Mouse (Mus musculus) retina, postnatal 7 days (tissue): Measurements from ENCODE around the gene Eif5.
A peak's percentile ranks its signal among the peaks of the same experiment; 100 is the strongest.

ENCODE experiments used
- DNase-seq: peaks from one replicate; pipeline ENCODE4 v3.0.0-alpha.2; 2012; ENCODE audit warnings: low read depth, low spot score

Gene Eif5

DNA sequence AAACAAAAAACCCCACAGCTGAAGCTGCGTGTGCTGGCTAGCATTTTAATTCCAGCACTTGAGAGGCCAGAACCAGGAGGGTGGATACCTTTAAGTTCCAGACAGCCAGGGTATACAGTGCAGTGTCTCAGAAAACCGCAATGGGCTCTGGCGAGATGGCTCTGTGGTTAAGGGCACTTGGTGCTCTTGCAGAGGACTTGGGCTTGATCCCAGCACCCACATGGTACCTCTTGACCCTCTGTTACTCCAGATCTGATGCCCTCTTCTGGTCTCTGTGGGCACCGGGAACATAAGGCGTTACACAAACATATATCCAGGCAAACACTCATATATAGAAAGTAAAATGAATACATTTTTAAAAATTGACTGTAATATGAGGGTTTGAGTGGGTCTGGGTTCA is 27.5 kb downstream of the Eif5 start:
- DNase-seq = no peak

DNA sequence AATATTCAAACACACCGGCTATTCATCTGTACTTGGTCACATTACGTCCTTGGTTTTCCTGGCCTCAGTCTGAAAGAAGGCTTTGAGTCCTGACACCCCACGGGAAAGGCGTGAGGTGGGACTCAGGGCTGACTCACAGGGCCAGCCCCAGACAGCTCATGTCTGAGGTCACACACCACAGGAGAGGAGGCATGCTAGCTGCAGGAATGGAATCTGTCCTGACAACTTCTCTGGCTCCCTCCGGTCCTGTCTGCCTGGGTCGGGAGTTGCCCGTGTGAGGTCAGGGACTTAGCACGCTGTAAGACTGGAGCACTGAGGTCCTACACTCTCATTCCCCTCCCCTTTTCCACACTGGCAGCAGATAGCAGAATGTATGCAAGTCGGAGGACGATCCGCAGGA is 31.0 kb downstream of the Eif5 start:
- no peak for DNase-seq

DNA sequence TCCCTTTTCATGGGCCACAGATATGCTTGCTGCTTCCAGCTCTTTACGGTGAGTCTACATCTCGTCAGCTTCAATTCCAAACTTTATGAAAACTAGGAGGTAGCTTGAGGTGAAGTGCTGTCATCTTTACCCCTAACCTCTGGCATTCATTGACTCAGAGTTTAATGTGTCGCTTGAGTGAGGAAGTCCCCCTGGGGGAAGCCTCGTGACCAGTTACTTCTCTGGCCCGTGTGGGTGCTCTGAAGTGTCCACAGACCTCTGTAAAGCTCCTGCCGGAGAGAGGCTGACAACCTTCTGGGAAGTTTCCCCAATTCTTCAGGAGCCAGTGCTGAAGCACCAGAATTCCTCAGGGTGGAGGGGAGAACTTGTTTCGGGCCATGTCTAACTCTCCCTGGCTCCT is 34.6 kb downstream of the Eif5 start:
- no peak for DNase-seq

DNA sequence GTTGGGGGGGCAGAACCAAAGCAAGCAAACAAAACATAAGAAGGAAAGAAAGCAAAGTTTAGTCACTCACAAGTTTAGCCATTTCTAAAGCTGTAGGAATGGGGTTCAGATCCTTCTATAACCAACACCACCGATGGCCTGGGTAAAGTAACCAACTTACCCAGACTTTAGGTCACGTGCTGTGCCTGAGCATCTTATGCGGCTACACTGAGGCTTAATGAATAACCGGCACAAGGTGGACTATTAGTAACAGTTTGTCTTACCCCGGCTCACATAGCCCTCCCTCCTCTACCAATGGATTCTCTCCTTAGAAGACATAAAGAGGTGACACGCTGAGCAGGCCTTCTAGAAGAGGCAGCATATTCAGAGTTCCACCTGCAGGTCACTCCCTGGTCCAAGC is 35.5 kb downstream of the Eif5 start:
- no peak for DNase-seq

DNA sequence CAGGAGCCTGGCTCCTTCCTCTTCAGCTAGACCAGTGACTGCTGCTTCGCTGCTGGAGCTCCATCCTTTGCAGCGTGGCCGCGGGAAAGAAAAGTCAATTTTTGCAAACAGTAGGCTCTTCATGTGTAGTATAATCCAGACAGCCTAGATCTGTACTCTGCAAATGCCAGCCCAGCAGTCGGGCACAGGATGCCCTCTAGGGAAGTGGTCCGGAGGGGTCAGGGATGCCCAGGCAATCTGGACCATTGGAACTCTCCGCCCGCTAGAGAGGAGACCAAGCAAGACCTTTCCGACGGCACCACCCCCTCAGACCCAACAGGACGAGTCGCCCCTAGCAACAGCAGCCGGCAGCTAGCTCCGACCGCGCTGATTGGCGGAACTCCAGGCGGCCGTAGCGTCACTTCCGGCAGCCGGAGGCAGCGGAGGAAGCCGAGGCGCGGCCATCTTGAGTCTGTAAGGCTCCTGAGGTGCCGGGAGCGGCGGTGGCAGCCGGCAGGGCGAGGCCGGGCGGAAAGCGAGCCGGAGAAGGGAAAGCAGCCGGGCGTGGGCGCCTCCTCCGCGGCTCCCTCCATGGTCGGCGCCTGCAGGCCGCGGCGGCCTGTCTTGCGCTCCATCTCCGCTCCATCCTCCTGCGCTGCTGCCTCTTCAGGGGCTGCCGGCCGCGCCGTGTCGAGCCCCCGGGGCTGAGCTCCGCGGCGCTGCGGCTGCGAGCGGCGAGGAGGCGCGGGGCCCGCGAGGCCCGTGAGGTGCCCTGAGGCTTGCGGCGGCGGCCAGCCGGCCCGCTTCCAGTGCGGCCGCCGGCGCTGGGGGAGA is 36.5 kb downstream of the Eif5 start, which contains the start of gene Mark3:
TSS of gene Mark3 (plus strand) at position 450 of the 813 bp plus-strand sequence.
- peak; percentile 92 for DNase-seq

DNA sequence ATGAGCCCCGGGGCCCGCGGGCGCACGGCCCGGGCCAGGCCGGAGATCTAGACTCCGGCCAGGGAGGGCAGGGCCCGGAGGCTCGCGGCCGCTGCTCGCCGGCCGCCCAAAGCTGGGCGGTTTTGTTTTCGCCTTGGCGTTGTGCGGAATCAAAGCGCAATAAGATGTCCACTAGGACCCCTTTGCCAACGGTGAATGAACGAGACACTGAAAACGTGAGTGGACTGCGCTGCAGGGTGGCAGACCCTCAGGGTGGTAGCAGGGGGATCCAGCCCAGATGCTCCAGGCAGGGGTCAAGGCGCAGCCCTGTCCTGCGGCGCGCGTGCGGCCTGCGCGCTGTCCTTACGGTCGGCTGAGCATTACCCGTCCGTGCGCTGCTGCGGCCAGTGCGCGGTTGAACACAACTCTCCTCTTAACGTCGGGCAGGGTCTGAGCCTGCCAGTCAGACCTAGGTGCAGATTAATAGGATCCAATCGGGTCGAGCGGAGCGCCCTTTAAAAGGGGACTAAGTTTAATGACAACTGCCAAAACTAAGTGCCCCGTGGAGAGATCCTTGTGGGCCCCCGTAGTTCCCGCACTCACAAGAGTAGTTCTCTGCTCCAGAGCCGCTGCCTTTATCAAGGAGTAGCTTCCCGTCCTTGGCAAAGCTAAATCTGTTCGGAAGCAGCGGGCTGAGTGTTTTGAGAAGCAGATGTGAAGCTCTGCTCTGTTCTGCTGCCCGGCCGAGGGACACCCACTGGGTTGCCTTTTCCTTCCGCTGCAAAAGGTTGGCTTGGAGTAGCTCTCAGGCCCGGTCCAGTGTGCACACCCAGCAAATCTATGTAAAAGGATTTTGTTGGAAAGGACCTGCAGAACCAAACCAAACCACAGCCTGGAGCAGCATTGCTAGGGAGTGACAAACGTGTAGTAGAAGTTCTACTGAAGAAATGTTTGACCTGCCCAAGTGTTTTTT is 37.3 kb downstream of the Eif5 start:
- DNase-seq = peak; percentile 30

DNA sequence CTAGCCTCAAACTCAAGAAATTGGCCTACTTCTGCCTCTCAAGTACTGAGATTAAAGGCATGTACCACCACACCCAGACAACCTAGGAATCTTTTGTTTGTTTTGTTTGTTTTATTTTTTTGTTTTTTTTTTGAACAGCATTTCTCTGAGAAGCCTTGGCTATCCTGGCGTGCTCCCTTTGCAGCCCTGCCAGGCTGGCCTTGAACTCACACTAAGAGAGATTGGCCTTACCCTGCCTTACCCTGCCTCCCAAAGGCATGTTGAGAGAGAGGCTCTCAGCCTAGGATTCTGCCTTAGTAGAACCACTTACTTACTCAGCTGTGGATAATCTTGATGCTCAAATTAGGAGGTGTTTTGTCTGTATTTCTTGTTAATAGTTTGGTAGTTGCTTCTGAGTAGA is 45.2 kb downstream of the Eif5 start:
- no peak for DNase-seq

DNA sequence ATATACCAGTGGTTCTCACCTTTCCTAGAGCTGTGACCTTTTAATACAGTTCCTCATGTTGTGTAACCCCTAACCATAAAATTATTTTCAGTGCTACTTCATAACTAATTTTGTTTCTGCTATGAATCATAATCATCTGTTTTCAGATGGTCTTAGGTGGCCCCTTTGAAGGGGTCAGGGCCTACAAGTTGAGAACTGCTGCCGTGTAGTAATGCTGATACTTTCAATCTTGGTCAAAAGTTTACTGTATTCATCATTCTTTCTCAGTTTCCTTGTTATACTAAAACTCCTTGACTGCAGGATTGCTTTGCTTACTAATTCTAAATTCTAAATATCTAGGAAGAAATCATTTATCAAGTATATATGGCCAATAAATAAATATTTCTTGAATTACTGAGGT is 46.6 kb downstream of the Eif5 start:
- DNase-seq = no peak

DNA sequence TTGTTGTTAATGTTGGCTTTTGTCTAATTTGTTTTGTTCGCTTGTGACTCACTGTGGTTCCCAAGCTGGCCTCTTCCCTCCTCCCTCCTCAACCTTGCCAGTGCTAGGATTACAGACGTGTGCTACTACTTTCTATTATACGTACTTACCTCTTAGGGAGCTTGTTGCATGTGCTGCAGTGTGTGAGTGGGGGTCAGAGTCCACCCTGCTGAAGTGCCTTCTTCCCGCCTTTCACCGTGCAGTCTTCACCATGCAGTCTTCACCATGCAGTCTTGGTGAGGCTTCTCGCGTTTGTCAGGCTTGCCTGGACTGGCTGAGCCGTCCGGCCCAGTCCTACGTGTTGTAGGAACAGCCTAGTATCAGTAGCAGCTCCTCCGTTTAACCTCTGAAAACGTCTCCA is 49.4 kb downstream of the Eif5 start:
- no peak for DNase-seq

DNA sequence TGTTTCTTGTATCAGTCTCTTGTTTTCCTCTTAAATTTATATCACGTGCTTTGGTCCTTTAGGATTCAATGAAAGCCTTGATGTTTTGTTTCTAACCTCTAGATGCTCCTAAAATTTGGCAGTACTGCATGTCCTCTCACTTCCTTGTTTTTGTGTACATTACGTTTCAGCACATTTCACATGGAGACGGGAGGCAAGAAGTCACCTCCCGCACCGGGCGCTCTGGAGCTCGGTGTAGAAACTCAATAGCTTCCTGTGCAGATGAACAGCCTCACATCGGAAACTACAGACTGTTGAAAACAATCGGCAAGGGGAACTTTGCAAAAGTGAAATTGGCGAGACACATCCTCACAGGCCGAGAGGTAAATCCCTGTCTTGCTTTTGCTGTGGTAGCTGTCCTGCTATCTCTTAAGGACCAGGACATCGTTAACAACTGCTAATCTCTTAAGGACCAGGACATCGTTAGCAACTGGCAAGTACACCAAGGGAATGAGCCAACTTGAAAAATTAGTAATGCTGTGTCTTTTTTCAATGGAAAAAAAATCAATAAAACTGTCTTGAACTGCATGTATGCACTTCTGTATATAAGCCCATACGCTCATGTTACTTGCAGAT is 54.7 kb downstream of the Eif5 start:
- DNase-seq = no peak

DNA sequence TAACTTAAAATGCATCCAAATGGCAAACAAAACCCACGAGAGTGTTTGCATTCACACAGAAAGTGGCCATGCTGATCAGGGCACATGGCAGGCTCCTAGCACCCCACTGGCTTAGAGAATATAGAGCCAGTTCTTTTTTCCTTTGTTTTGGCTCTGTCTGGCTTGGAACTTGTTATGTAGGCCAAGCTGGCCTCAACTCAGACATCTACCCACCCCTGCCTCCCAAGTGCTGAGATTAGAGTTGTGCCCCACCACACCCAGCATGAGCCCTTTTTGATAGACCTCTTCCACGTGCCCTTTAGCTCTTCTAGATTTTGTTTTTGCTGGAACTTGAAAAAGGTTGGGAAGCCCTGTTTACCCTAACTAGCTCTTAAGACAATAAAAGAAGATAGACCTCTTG is 56.0 kb downstream of the Eif5 start:
- no peak for DNase-seq
